9 mouse cellular contexts compared by ENCODE assay signal in the genomic region with DNA sequence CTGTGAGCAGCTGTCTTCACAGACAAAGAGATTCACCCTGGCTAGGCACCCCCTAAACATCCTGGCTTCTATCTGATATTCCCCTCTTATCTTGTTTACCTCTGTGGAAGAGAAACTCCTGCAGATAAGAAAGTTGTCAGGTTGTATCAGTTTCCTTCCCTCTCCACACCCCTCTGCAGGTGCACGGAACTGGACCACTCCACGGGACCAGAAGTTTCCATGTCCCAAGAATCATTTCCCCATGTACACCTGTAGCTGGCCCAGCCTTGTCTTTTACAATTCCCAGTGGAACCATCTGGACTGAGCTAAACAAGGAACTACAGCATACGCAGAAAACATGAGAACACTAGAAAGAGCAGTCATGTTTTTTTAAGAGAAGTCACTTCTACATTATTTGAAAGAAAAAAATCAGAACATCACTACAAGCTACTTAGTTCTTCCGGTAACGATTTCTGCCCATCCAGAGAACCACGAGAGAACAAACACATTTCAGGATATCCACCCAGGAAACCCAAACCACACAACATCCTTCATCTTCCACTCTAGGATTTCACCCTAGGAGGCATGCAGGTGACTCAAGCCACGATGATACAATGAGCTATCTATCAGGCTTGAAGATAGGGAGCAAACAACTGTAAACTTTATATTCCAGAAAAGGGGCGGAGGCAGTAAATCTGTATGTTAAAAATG.
DNase-seq lines count a peak whose midpoint lies in the region; ATAC-seq lines count a peak whose summit lies in the region.
"Had no signal": no experiment of that assay in that cellular context is flagged by ENCODE, and none has a peak within 500 bp of the region (broad histone marks: within the 10 kb centered on the region; RNA-seq: fewer than 3 reads in every experiment).

No protein-coding gene starts in this region.

- WGBS in kidney, embryonic 15.5 days = 54% methylated on average over 8 of the region's 8 CpGs
- whole genome bisulfite sequencing in hindbrain, embryonic 15.5 days = 84% methylated on average over 8 of the region's 8 CpGs
- 77% methylated on average over 8 of the region's 8 CpGs for WGBS in midbrain, embryonic 16.5 days

- H3K4me1 ChIP-seq in kidney, embryonic 15.5 days = peaks cover 29% of the 10 kb centered on the region
- H3K4me1 ChIP-seq in hindbrain, embryonic 15.5 days (replicated peaks) = peaks cover 23% of the 10 kb centered on the region
- peaks cover 15% of the 10 kb centered on the region for H3K4me1 ChIP-seq in midbrain, embryonic 16.5 days (ENCODE audit: control insufficient read depth, insufficient read depth, low read length)

- peak overlapping the region; percentile 61 for H3K4me2 ChIP-seq in kidney, embryonic 15.5 days
- peak overlapping the region; percentile 18; the same call in 1 of the 2 replicates for H3K4me2 ChIP-seq in hindbrain, embryonic 15.5 days
- peak overlapping the region; percentile 55; the same call in 1 of the 2 replicates for H3K4me2 ChIP-seq in midbrain, embryonic 16.5 days (ENCODE audit: low read length)

- H3K27ac ChIP-seq in kidney, embryonic 15.5 days = peak overlapping the region; percentile 63; the same call in 1 of the 2 replicates
- no peak overlapping the region for H3K27ac ChIP-seq in hindbrain, embryonic 15.5 days (replicated peaks)
- H3K27ac ChIP-seq in midbrain, embryonic 16.5 days (ENCODE audit: low read length) = no peak overlapping the region

- H3K9me3 ChIP-seq in kidney, embryonic 15.5 days (replicated peaks) = no peaks in the 10 kb centered on the region
- no peaks in the 10 kb centered on the region for H3K9me3 ChIP-seq in hindbrain, embryonic 15.5 days
- no peaks in the 10 kb centered on the region for H3K9me3 ChIP-seq in midbrain, embryonic 16.5 days (replicated peaks; ENCODE audit: control insufficient read depth, low read length, poor library complexity, severe bottlenecking)

- 0 out of 2 replicates have a peak overlapping the region, but pooled peaks have one; percentile 26 for H3K9ac ChIP-seq in kidney, embryonic 15.5 days
- no peak overlapping the region for H3K9ac ChIP-seq in hindbrain, embryonic 15.5 days
- H3K9ac ChIP-seq in midbrain, embryonic 16.5 days (ENCODE audit: low read depth, low read length) = no peak overlapping the region

- DNase-seq in kidney, postnatal 4 days = no peak
- no peak for DNase-seq in cerebellum, postnatal 14 days
- DNase-seq in retina, postnatal 1 day = no peak

- no peaks in the 10 kb centered on the region for H3K36me3 ChIP-seq in kidney, embryonic 15.5 days
- no peaks in the 10 kb centered on the region for H3K36me3 ChIP-seq in hindbrain, embryonic 15.5 days
- H3K36me3 ChIP-seq in midbrain, embryonic 16.5 days (ENCODE audit: control insufficient read depth, insufficient read depth, low read length) = no peaks in the 10 kb centered on the region

- peak overlapping the region; percentile 41 for H3K4me3 ChIP-seq in kidney, embryonic 15.5 days (replicated peaks)
- no peak overlapping the region for H3K4me3 ChIP-seq in hindbrain, embryonic 15.5 days
- H3K4me3 ChIP-seq in midbrain, embryonic 16.5 days (ENCODE audit: low read depth, low read length) = no peak overlapping the region

- ATAC-seq in kidney, embryonic 15.5 days (replicated peaks; ENCODE audit: low FRiP score) = no peak
- ATAC-seq in activated CD4-positive, CD25-positive, alpha-beta regulatory T cell, adult 4 months = peak; percentile 43
- ATAC-seq in hindbrain, embryonic 15.5 days (ENCODE audit: low FRiP score, low read depth) = no peak
- no peak for ATAC-seq in midbrain, embryonic 16.5 days
- ATAC-seq in monocyte, adult 5-6 weeks (replicated peaks; ENCODE audit: insufficient number of reproducible peaks, low FRiP score, low TSS enrichment, poor library complexity, severe bottlenecking) = no peak
- ATAC-seq: Patski had no signal

- no peaks in the 10 kb centered on the region for H3K27me3 ChIP-seq in kidney, embryonic 15.5 days
- no peaks in the 10 kb centered on the region for H3K27me3 ChIP-seq in hindbrain, embryonic 15.5 days
- no peaks in the 10 kb centered on the region for H3K27me3 ChIP-seq in midbrain, embryonic 16.5 days (ENCODE audit: control insufficient read depth, insufficient read depth, low read depth, low read length)
- H3K27me3 ChIP-seq: Patski had no signal
